Mouse (Mus musculus) telencephalon, adult 2 months (tissue): ENCODE measurements around the gene Cdhr4.

Source experiments
- DNase-seq: peaks from one replicate; pipeline ENCODE4 v3.0.0-alpha.2; 2011; ENCODE audit warnings: low read depth, low spot score

Cdhr4 gene

GRCm38 (mm10) chr9:107975399-107976386, 16.6 kb upstream of the Cdhr4 start, which contains the start of gene Uba7:
TSS of gene Uba7 (plus strand) at chr9:107975505.
- DNase-seq, result no peak

GRCm38 (mm10) chr9:107978815-107979214, 13.5 kb upstream of the Cdhr4 start:
- DNase-seq, result no peak

- no peak for DNase-seq
Observed at GRCm38 (mm10) chr9:107981684-107982605, 10.4 kb upstream of the Cdhr4 start.

- DNase-seq, result peak; percentile 53
Observed at GRCm38 (mm10) chr9:107982681-107983346, 9.5 kb upstream of the Cdhr4 start, which contains the start of gene Gm20661. TSS of gene Gm20661 (plus strand) at chr9:107983058.

GRCm38 (mm10) chr9:107983421-107983890, 8.8 kb upstream of the Cdhr4 start:
- DNase-seq, result no peak

GRCm38 (mm10) chr9:107984052-107984753, 8.1 kb upstream of the Cdhr4 start:
- DNase-seq, result no peak

- DNase-seq, result no peak
Observed at GRCm38 (mm10) chr9:107984754-107985055, 7.6 kb upstream of the Cdhr4 start.

- peak; percentile 62 for DNase-seq
Observed at GRCm38 (mm10) chr9:107985131-107986119, 6.9 kb upstream of the Cdhr4 start, which contains the start of gene Inka1. TSS of gene Inka1 (minus strand) at chr9:107985879.

GRCm38 (mm10) chr9:107986376-107986775, 5.9 kb upstream of the Cdhr4 start:
- peak; percentile 49 for DNase-seq

- DNase-seq, result no peak
Observed at GRCm38 (mm10) chr9:107987950-107988349, 4.3 kb upstream of the Cdhr4 start.

GRCm38 (mm10) chr9:107993013-107993412, 716 bp downstream of the Cdhr4 start:
- no peak for DNase-seq

- no peak for DNase-seq
Observed at GRCm38 (mm10) chr9:107994464-107994863, 2.2 kb downstream of the Cdhr4 start.

GRCm38 (mm10) chr9:107995513-107995912, 3.2 kb downstream of the Cdhr4 start:
- no peak for DNase-seq

- no peak for DNase-seq
Observed at GRCm38 (mm10) chr9:107996049-107996448, 3.8 kb downstream of the Cdhr4 start, which contains the start of gene Gm20662. TSS of gene Gm20662 (plus strand) at chr9:107996349.

GRCm38 (mm10) chr9:108001922-108002770, 9.8 kb downstream of the Cdhr4 start, which contains the start of gene Ip6k1:
TSS of gene Ip6k1 (plus strand) at chr9:108002501.
- peak; percentile 100 for DNase-seq

GRCm38 (mm10) chr9:108002778-108003530, 10.7 kb downstream of the Cdhr4 start:
- DNase-seq, result peak; percentile 32

GRCm38 (mm10) chr9:108003531-108003890, 11.2 kb downstream of the Cdhr4 start:
- DNase-seq, result no peak

GRCm38 (mm10) chr9:108008041-108008440, 15.7 kb downstream of the Cdhr4 start:
- no peak for DNase-seq
